Mouse (Mus musculus) MN1 (cell line): ENCODE measurements at regions not wholly inside any gene's neighbourhood (a gene's known extent, or its start where the extent isn't known, plus 50 kb on each side); places are given as distances from the start of the nearest gene placed in this dataset.
"Not testable (repeated sequence)": the region's sequence is repeated elsewhere in the genome, so short reads cannot be mapped to it uniquely, and the experiment has no call there.

ENCODE experiments used
- DNase-seq: peaks from one replicate; pipeline ENCODE4 v3.0.0-alpha.2; 2016; ENCODE audit warnings: low spot score

DNA sequence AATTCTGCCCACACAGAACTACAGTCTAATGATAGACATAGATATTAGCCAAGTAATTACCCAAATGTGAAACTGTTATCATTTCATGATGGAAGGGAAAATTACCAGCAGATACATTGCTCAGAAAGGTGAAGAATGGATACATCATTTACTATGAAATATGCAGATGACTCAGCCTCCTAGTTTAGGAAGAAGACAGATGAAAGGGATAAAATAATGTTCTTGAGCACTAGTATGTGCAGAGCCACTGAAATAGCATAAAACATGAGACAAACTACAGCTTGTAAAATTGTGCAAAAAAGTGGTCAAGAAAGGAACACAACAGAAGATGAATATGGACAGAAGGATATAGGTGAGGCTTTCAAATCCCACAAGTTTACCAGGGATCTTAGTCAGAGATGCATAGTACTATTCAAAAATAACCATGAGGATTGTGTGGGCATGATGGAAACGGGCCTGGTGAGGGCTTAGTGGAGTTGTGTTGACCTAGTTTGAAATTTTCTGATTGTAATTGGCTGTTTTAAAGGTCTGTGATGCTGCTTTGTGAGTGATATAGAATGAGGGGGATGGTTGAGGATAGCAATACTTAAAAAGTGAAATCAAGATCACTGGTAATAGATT is 883.3 kb downstream of the Dnajb9 start:
- no peak for DNase-seq

DNA sequence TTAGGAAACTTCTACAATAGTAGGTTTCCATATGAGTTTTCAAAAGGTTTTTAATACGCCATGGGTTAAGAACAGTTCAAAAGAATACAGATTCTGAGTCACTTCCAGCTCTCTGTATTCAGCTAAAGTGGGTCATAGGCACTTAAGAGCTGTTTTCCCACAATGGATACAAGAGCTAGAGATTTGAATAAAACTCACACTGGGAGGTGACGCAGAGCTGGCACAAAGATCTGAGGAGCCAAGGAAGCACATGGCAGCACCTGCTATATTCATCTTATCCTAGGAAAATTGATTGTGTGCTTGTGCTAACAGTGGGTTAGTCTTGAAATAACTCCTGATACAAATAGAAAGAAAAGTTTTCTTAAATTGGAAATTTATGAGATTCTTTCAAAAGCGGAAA is 899.8 kb downstream of the Dnajb9 start:
- no peak for DNase-seq

DNA sequence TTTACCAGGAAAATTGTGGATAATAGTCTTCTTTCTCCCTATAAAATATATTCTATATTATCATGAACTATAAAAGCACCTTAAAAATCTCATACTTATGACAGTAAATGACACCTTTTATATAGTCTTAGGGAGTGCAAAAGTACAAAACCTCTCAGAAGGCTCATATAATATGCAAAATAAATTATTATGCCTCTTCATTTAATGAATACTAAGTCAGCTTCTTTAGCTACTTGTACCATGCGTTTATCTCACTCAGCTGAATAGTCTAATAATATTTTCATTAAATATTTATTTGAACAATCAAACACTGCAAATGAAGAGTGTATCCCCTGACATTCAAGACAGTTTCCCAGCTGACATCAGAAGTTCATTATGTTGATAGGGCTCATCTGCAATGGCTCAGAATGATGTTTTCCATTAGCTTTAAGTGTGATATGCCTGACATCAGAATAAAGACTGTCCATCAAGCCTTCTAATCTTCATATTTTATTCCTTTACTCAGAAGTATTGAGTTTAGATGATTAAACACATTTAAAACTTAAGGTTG is 903.5 kb downstream of the Dnajb9 start:
- DNase-seq: no peak

DNA sequence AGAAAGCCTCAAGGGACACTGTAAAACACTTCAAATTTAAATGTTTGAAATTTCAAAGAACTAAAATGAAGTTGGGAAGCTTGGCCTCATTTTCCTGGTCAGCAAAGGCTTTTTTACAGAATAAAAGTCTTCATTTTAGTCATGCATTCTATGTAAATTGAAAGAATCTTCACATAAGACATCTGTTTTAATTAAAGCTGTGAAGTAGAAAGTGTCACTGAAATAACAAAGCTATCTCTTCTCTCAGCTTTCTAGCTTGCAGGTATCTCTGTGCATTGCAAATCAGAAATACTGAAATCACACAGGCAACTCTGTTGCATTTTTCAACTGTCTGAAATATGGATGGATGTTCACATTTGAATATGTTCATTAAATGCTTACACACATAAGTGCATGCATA is 909.6 kb downstream of the Dnajb9 start:
- no peak for DNase-seq

DNA sequence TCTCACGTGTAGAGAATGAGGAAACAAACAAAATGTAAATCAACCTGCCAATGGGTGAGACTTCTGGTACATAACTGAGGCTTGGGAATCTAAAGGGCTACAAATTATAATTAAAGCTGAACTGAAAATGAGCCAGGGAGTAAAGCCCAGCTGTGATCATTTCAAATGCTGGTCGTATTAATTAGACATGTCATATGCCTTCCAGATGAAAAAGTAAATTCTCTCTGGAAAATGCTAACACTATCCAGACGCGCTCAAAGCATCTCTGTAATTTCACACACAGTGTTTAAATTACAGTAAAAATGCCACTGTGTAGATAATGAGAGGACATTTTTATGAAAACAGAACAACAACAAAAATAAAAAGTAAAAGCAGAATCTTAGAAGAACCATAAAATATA is 929.7 kb downstream of the Dnajb9 start:
- peak; percentile 35 for DNase-seq

DNA sequence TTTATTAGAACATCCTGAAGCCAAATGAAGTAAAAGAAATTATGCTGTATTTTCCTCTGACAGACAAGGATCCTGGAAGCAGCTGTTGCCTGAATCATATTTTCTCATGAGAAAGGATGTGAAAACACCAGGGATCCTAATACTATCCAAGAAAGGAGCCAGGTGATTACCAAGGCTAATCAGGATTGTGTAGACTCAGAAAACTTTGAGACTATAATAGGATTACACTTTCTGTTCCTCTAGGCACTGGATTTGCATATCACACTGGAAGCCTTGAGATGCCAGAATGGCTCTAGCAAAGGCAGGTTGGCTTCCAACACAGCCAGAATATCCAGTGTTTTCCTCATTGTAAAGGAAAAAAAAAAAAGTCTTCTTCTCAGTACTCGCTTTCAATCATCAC is 945.1 kb downstream of the Dnajb9 start:
- no peak for DNase-seq

DNA sequence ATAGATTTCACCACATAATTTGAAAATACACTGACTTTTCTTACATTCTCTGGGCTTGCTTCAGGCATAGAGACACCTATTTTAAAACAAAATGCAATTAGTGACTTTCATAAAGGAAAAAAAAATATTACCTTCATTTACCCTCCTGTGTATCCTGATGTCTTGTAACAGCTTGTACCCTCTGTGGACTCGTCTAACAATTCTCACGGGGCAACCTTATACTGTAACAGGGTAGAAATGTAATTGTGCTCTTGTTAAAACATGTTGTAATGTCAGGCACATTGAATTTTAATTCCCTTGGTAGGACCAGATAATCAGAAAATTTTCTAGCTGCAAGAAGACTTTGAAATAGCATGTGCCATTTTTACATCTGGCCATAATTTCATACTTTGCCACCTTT is 946.3 kb downstream of the Dnajb9 start:
- no peak for DNase-seq

DNA sequence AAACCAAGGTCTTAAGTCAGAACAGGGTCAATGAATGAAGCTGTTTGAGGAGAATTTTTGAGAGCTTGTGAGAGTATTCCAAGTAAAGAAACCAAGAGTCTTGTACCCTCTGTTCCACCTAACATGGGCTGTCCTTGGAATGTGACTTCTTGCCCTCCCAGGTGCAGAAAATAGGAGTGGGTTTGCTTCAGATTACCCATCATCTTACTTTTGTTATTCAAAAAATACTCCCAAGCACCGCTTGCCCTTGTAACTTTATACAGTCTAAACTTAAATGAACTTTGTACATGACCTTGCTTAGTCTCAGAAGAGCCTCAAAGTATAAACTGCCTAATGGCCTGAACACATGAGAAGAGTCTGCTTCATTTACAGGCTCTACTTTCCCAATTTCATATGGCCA is 984.2 kb downstream of the Dnajb9 start:
- DNase-seq: no peak

DNA sequence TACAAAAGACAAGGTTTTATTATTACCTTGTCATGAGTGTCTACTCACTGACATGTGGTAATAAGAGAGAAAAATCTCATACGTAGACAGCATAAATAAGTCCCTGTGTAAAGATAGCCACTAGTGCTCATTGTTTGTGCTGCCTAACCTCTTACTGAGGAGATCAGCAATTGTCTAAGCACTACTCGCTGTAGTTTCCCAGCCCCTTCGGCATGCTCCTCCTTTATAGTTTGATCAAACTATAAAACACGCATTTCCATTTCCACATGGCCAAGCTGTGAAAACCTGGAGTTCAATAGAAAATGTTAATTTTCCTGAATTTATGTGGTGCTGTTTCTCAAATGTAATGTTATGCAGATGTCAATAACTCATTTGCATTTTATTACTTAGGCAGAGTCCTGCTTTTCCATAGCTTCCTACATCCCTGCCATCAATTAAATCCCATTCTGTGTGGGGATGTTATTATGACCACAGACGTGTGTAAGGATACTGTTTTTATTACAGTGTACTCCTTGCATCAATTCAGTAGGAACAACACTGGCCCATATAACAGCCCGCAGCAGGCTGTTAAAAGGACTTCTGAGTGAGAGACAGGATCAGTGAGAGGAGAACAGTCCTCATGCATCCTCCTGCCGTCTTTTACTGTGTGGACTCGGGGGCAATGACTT is 986.2 kb downstream of the Dnajb9 start:
- no peak for DNase-seq

DNA sequence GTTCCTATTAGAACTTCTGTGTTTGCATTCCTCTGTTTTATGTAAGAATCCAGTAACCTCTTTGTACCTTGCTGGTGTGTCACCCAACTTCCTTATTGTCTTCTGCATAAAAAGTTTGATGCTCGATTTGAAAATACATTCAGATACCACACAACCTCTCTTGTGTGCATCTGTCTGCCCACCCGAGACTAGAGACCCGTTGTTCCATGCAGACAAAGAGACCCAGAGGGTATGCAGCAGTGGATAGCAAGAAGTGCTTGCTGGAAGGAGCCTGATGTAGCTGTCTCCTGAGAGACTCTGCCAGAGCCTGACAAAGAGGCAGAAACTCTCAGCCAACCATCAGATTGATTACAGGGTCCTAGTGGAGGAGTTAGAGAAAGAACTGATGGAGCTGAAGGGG is 997.8 kb downstream of the Dnajb9 start:
- not testable (repeated sequence) for DNase-seq

DNA sequence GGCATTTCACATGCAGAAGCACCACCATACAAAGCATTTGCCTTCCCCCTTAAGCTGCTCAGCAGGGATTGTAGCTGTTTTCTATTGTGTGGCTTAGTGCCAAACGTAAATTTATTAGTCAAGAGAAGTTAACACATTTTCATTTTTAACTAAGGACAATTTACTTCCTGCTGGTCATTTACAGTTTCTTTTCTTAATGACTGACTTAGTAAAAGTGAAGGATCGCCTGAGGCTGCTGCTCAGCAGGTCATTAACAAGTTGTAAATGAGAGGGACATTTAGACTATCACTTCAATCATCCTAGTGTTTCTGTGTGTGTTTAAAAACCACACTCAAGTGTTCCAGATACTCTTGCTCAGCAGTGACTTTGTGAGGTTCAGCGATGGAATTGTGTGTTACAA is 1005.5 kb downstream of the Dnajb9 start:
- DNase-seq: no peak
